Mouse (Mus musculus): ENCODE measurements at regions not wholly inside any gene's neighbourhood (a gene's known extent, or its start where the extent isn't known, plus 50 kb on each side); places are given as distances from the start of the nearest gene placed in this dataset.

DNA sequence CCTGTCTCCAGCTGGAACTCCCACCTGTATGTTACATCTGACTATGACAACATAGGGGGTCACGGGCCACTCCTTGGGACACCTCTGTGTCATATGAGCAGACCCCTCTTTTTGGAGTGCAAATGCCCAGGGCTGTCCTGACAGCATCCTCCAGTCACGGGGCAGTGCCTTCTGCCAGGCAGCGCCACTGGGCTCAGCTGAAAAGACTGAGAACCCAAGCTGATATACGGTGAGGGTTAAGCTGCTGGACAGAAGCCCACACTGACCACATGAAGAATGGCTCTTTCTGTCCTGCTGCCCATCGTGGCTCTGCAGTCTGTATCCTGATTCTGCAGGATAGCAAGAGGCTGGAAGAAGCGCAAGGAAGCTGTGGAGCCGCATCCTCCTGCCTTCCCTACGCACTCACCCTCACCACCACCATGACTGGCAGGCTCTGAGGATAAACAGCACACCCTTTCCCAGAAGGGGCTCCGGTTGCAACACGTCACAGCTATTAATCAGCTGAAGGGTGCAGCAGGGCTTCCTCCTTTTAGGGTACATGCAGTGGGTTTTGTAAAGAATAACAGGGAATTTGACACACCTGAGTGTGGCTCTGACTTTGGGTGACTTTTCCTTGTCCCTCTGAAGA is 93.9 kb upstream of the Arntl start:
- Histone ChIP-seq H3K27ac (ENCODE audit: low read depth, low read length) (no peak overlapping the region), H3K9me3 (ENCODE audit: low read length) (no peaks in the 10 kb centered on the region), H3K4me1 (ENCODE audit: insufficient read depth, low read length) (no peaks in the 10 kb centered on the region), H3K4me2 (ENCODE audit: low read depth, low read length, poor library complexity, severe bottlenecking) (no peak overlapping the region), H3K36me3 (ENCODE audit: insufficient read depth, low read length) (no peaks in the 10 kb centered on the region), H3K27me3 (ENCODE audit: insufficient read depth, low read length) (no peaks in the 10 kb centered on the region), H3K4me3 (ENCODE audit: low read depth, low read length) (no peak overlapping the region), H3K9ac (replicated peaks; ENCODE audit: low read length, poor library complexity, severe bottlenecking) (no peak overlapping the region)
- 79% methylated on average over 10 of the region's 10 CpGs for WGBS
- ATAC-seq (ENCODE audit: low FRiP score) (no peak), DNase-seq (ENCODE audit: low spot score) (peak; percentile 34)
- no peak for TF ChIP-seq CTCF (IDR thresholded peaks at IDR 0.05)

DNA sequence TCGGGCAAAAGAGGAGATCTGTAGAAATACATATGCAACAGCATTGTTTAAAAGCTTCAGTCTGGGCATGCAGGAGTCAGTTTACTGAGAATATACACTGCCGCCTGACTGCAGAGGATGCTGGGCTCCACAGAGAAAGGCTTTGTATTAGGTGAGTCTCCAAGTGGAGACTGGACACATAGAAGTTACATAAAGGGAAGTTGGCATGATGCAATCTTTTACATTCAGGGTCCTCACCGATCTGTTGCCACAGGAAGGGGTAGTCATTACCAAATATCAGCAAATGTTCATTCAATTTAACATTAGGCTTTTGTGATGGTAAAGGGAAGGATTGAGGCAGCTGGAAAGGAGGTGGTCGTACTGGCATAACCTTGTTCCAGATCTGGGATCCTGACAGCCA is 89.7 kb upstream of the Arntl start:
- no peak overlapping the region for H3K9ac ChIP-seq (replicated peaks; ENCODE audit: low read length, poor library complexity, severe bottlenecking)
- DNase-seq (ENCODE audit: low spot score) (no peak), ATAC-seq (ENCODE audit: low FRiP score) (no peak)
- H3K27ac ChIP-seq (ENCODE audit: low read depth, low read length) = no peak overlapping the region
- H3K36me3 ChIP-seq (ENCODE audit: insufficient read depth, low read length) = no peaks in the 10 kb centered on the region
- WGBS = 73% methylated on average over 4 of the region's 4 CpGs
- H3K4me2 ChIP-seq (ENCODE audit: low read depth, low read length, poor library complexity, severe bottlenecking) = no peak overlapping the region
- no peaks in the 10 kb centered on the region for H3K4me1 ChIP-seq (ENCODE audit: insufficient read depth, low read length)
- no peaks in the 10 kb centered on the region for H3K9me3 ChIP-seq (ENCODE audit: low read length)
- H3K27me3 ChIP-seq (ENCODE audit: insufficient read depth, low read length) = no peaks in the 10 kb centered on the region
- H3K4me3 ChIP-seq (ENCODE audit: low read depth, low read length) = no peak overlapping the region
- TF ChIP-seq CTCF (IDR thresholded peaks at IDR 0.05) = no peak

DNA sequence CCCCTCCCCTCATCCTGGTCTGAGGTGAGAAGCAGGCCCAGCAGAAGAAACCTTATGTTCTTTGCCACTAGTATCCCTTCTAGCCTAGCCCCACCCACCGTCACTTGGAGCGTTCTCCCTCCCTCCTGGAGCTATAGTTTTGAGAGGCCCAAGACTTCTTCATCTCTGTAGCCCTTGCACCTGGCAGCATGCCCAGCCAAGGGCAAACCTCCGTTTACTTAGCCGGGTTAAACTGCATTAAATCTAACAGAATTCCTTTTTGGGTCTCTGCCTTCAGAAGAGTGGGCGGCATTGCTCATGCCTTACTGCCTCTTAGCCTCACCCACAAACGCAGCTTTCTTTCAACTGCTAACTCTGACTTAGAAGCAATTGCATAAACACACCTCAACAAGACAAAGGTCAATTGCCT is 85.3 kb upstream of the Arntl start:
- no peak for TF ChIP-seq CTCF (IDR thresholded peaks at IDR 0.05)

DNA sequence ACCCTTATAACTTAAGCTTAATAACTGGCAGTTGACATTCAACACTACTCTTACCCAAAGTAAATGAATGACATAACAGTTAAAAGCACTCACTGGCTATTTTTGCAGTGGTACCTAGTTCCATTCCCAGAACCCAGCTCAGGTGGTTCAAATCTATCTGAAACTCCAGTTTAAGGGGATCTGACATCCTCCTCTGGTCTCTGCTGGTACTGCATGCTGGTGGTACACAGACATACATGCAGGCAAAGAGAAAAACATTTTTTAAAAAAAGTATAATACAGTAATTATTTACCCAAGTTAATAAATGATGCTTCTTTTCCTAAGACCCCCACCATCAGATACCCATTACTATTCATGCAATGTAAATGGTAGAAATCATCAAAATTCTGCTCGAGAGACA is 81.3 kb upstream of the Arntl start:
- WGBS = 55% methylated on average over 1 of the region's 1 CpGs
- no peaks in the 10 kb centered on the region for H3K4me1 ChIP-seq (ENCODE audit: insufficient read depth, low read length)
- peak; percentile 42 for TF ChIP-seq CTCF (IDR thresholded peaks at IDR 0.05)

More for the DNA sequence above, 85.3 kb upstream of the Arntl start:
- no peaks in the 10 kb centered on the region for H3K36me3 ChIP-seq (ENCODE audit: insufficient read depth, low read length)
- no peak overlapping the region for H3K4me2 ChIP-seq (ENCODE audit: low read depth, low read length, poor library complexity, severe bottlenecking)
- no peak overlapping the region for H3K9ac ChIP-seq (replicated peaks; ENCODE audit: low read length, poor library complexity, severe bottlenecking)
- no peak for ATAC-seq (ENCODE audit: low FRiP score)
- no peaks in the 10 kb centered on the region for H3K4me1 ChIP-seq (ENCODE audit: insufficient read depth, low read length)
- H3K27me3 ChIP-seq (ENCODE audit: insufficient read depth, low read length) = no peaks in the 10 kb centered on the region
- 57% methylated on average over 6 of the region's 6 CpGs for WGBS
- H3K9me3 ChIP-seq (ENCODE audit: low read length) = no peaks in the 10 kb centered on the region
- H3K27ac ChIP-seq (ENCODE audit: low read depth, low read length) = no peak overlapping the region
- no peak for DNase-seq (ENCODE audit: low spot score)
- H3K4me3 ChIP-seq (ENCODE audit: low read depth, low read length) = no peak overlapping the region

DNA sequence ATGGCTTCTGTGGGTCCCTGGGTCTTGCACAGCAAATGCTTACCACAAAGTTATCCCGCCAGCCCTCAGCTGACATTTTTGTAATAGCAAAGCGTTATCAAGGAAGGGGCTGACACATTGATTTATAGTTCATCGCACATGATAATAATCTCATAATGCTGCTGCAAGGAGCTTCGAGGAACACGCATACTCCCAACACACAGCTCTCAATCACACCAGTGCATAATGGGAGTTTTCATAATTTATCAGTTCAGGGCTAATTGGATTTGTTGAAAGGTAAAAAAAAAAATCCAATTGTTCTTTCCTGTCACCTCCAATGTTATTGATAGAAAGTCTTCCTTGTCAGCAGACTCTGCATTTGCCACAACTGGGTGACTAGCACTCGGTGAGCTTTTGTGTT is 76.7 kb upstream of the Arntl start:
- Histone ChIP-seq H3K4me1 (ENCODE audit: insufficient read depth, low read length) (no peaks in the 10 kb centered on the region), H3K9ac (replicated peaks; ENCODE audit: low read length, poor library complexity, severe bottlenecking) (no peak overlapping the region), H3K4me2 (ENCODE audit: low read depth, low read length, poor library complexity, severe bottlenecking) (no peak overlapping the region), H3K27ac (ENCODE audit: low read depth, low read length) (no peak overlapping the region), H3K36me3 (ENCODE audit: insufficient read depth, low read length) (no peaks in the 10 kb centered on the region), H3K9me3 (ENCODE audit: low read length) (no peaks in the 10 kb centered on the region), H3K27me3 (ENCODE audit: insufficient read depth, low read length) (no peaks in the 10 kb centered on the region), H3K4me3 (ENCODE audit: low read depth, low read length) (no peak overlapping the region)
- no peak for ATAC-seq (ENCODE audit: low FRiP score)
- WGBS = 36% methylated on average over 6 of the region's 6 CpGs
- no peak for TF ChIP-seq CTCF (IDR thresholded peaks at IDR 0.05)
- DNase-seq (ENCODE audit: low spot score) = no peak

More for the DNA sequence above, 81.3 kb upstream of the Arntl start:
- Histone ChIP-seq H3K27ac (ENCODE audit: low read depth, low read length) (no peak overlapping the region), H3K9me3 (ENCODE audit: low read length) (no peaks in the 10 kb centered on the region), H3K4me3 (ENCODE audit: low read depth, low read length) (no peak overlapping the region), H3K9ac (replicated peaks; ENCODE audit: low read length, poor library complexity, severe bottlenecking) (no peak overlapping the region), H3K27me3 (ENCODE audit: insufficient read depth, low read length) (no peaks in the 10 kb centered on the region), H3K36me3 (ENCODE audit: insufficient read depth, low read length) (no peaks in the 10 kb centered on the region), H3K4me2 (ENCODE audit: low read depth, low read length, poor library complexity, severe bottlenecking) (no peak overlapping the region)
- no peak for DNase-seq (ENCODE audit: low spot score)
- no peak for ATAC-seq (ENCODE audit: low FRiP score)

DNA sequence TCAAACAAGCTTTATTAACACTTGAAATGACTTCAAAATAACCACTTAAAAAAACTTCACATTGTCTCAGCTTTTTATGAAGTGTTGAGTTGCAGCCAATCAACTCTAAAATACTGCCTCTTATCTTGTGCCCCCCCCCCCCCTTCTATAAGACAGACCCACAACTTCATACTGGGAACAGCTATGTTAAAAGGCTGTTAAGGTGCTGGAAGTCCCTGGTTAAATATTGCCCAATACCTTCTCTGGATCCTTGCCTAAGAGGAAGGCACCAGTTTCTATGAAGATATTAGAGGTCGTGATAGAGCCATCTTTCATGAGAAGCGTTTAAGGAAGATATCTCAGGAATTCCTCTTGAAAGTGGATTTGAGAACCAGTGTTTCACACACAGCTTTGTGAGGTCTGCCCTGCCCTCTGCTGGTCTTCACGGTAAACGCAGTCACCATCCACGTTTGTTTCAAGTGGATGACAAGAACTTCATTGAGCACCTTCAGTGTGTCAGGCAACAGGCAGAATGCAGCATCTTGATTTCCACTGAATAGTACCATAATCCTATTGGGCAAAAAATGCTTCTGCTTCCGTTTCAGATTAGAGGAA is 75.2 kb upstream of the Arntl start:
- Histone ChIP-seq H3K4me2 (ENCODE audit: low read depth, low read length, poor library complexity, severe bottlenecking) (no peak overlapping the region), H3K9me3 (ENCODE audit: low read length) (no peaks in the 10 kb centered on the region), H3K27me3 (ENCODE audit: insufficient read depth, low read length) (no peaks in the 10 kb centered on the region), H3K4me3 (ENCODE audit: low read depth, low read length) (no peak overlapping the region), H3K36me3 (ENCODE audit: insufficient read depth, low read length) (no peaks in the 10 kb centered on the region), H3K27ac (ENCODE audit: low read depth, low read length) (no peak overlapping the region), H3K9ac (replicated peaks; ENCODE audit: low read length, poor library complexity, severe bottlenecking) (no peak overlapping the region), H3K4me1 (ENCODE audit: insufficient read depth, low read length) (no peaks in the 10 kb centered on the region)
- WGBS = 2% methylated on average over 6 of the region's 6 CpGs
- TF ChIP-seq CTCF (IDR thresholded peaks at IDR 0.05) = peak; percentile 95
- DNase-seq (ENCODE audit: low spot score) = peak; percentile 91
- no peak for ATAC-seq (ENCODE audit: low FRiP score)
